Mouse (Mus musculus): Measurements from ENCODE around the gene Tnip3. TPM values are rescaled to one million over a fixed set of nuclear protein-coding genes. Genes with fewer than 3 reads are reported as not detected.
A peak's percentile ranks its signal among the peaks of the same experiment; 100 is the strongest.

Gene Tnip3
- 0.04 and 0.30 TPM in 2 replicates for polyA plus RNA-seq (2012; rRNA removed)

- DNase-seq (ENCODE audit: extremely low spot score in 1 of 2, low spot score in 1 of 2): no peak
Measured at GRCm38 (mm10) chr6:65525192-65525591, at the start of gene Tnip3. Tnip3 (plus strand) TSS chr6:65525313.

GRCm38 (mm10) chr6:65498786-65499185 lies 26.3 kb upstream of the Tnip3 start:
- no peak for DNase-seq (ENCODE audit: extremely low spot score in 1 of 2, low spot score in 1 of 2)

GRCm38 (mm10) chr6:65510051-65510669 lies 15.0 kb upstream of the Tnip3 start:
- DNase-seq (ENCODE audit: extremely low spot score in 1 of 2, low spot score in 1 of 2): peak; percentile 40 to 88

- no peak for DNase-seq (ENCODE audit: extremely low spot score in 1 of 2, low spot score in 1 of 2)
Measured at GRCm38 (mm10) chr6:65513813-65514212, 11.3 kb upstream of the Tnip3 start.

GRCm38 (mm10) chr6:65516759-65517158 lies 8.4 kb upstream of the Tnip3 start:
- no peak for DNase-seq (ENCODE audit: extremely low spot score in 1 of 2, low spot score in 1 of 2)

- no peak for DNase-seq (ENCODE audit: extremely low spot score in 1 of 2, low spot score in 1 of 2)
Measured at GRCm38 (mm10) chr6:65520821-65521220, 4.3 kb upstream of the Tnip3 start.

- no peak for DNase-seq (ENCODE audit: extremely low spot score in 1 of 2, low spot score in 1 of 2)
Measured at GRCm38 (mm10) chr6:65527892-65528291, 2.8 kb downstream of the Tnip3 start.

- DNase-seq (ENCODE audit: extremely low spot score in 1 of 2, low spot score in 1 of 2): no peak
Measured at GRCm38 (mm10) chr6:65531232-65531848, 6.2 kb downstream of the Tnip3 start.

- no peak for DNase-seq (ENCODE audit: extremely low spot score in 1 of 2, low spot score in 1 of 2)
Measured at GRCm38 (mm10) chr6:65533687-65534086, 8.6 kb downstream of the Tnip3 start.

- no peak for DNase-seq (ENCODE audit: extremely low spot score in 1 of 2, low spot score in 1 of 2)
Measured at GRCm38 (mm10) chr6:65537327-65537884, 12.3 kb downstream of the Tnip3 start.

- no peak for DNase-seq (ENCODE audit: extremely low spot score in 1 of 2, low spot score in 1 of 2)
Measured at GRCm38 (mm10) chr6:65538022-65538652, 13.0 kb downstream of the Tnip3 start.

GRCm38 (mm10) chr6:65538921-65539320 lies 13.8 kb downstream of the Tnip3 start:
- DNase-seq (ENCODE audit: extremely low spot score in 1 of 2, low spot score in 1 of 2): no peak

GRCm38 (mm10) chr6:65540138-65540537 lies 15.0 kb downstream of the Tnip3 start:
- no peak for DNase-seq (ENCODE audit: extremely low spot score in 1 of 2, low spot score in 1 of 2)

- DNase-seq (ENCODE audit: extremely low spot score in 1 of 2, low spot score in 1 of 2): no peak
Measured at GRCm38 (mm10) chr6:65541094-65541493, 16.0 kb downstream of the Tnip3 start.

- DNase-seq (ENCODE audit: extremely low spot score in 1 of 2, low spot score in 1 of 2): peak in 1 of 2 experiments; percentile 42
Measured at GRCm38 (mm10) chr6:65542391-65542790, 17.3 kb downstream of the Tnip3 start.

- no peak for DNase-seq (ENCODE audit: extremely low spot score in 1 of 2, low spot score in 1 of 2)
Measured at GRCm38 (mm10) chr6:65542913-65543312, 17.8 kb downstream of the Tnip3 start.

GRCm38 (mm10) chr6:65563887-65564656 lies 39.0 kb downstream of the Tnip3 start:
- DNase-seq (ENCODE audit: extremely low spot score in 1 of 2, low spot score in 1 of 2): peak; percentile 53 to 68

GRCm38 (mm10) chr6:65564657-65565039 lies 39.5 kb downstream of the Tnip3 start:
- DNase-seq (ENCODE audit: extremely low spot score in 1 of 2, low spot score in 1 of 2): no peak

- peak in 1 of 2 experiments; percentile 92 for DNase-seq (ENCODE audit: extremely low spot score in 1 of 2, low spot score in 1 of 2)
Measured at GRCm38 (mm10) chr6:65569741-65570140, 44.6 kb downstream of the Tnip3 start.

- no peak for DNase-seq (ENCODE audit: extremely low spot score in 1 of 2, low spot score in 1 of 2)
Measured at GRCm38 (mm10) chr6:65578151-65578973, 53.2 kb downstream of the Tnip3 start.

Data from frontal cortex, adult 2 months (tissue).